Mouse (Mus musculus) limb, embryonic 15.5 days (tissue): ENCODE results near the gene Olfr371. TPM values are rescaled to one million over a fixed set of nuclear protein-coding genes. Genes with fewer than 3 reads are reported as not detected.
A peak's percentile ranks its signal among the peaks of the same experiment; 100 is the strongest.

Experiments
- ATAC-seq: fragments of 200-750 bp; cut with Nextera tagmentation; 2 replicates; pipeline ENCODE4 v1.8.0; 2017; ENCODE audit warnings: low read depth, moderate TSS enrichment; ENCODE audit not compliant: insufficient number of reproducible peaks, low FRiP score, low TSS enrichment
- H3K27ac ChIP-seq: fragments of 300-500 bp; sonication (generic); 2 replicates; pipeline ENCODE4 v1.5.1; 2015; ENCODE audit warnings: moderate library complexity, mild to moderate bottlenecking, inconsistent platforms
- H3K27me3 ChIP-seq: fragments of 300-500 bp; sonication (generic); 2 replicates; pipeline ENCODE4 v1.6.1; 2015; ENCODE audit warnings: inconsistent platforms
- H3K36me3 ChIP-seq: fragments of 300-500 bp; sonication (generic); 2 replicates; pipeline ENCODE4 v1.6.1; 2015; ENCODE audit warnings: inconsistent platforms
- H3K4me1 ChIP-seq: fragments of 300-500 bp; sonication (generic); 2 replicates; pipeline ENCODE4 v1.6.1; 2015; ENCODE audit warnings: inconsistent platforms
- H3K4me2 ChIP-seq: fragments of 300-500 bp; sonication (generic); 2 replicates; pipeline ENCODE4 v1.6.1; 2015; ENCODE audit warnings: mild to moderate bottlenecking, inconsistent platforms
- H3K4me3 ChIP-seq: fragments of 300-500 bp; sonication (generic); 2 replicates; pipeline ENCODE4 v1.5.1; 2015; ENCODE audit warnings: mild to moderate bottlenecking, inconsistent platforms
- H3K9ac ChIP-seq: fragments of 300-500 bp; sonication (generic); 2 replicates; pipeline ENCODE4 v1.6.1; 2015; ENCODE audit warnings: inconsistent platforms
- H3K9me3 ChIP-seq: fragments of 300-500 bp; sonication (generic); 2 replicates; pipeline ENCODE4 v1.6.1; 2016; ENCODE audit warnings: inconsistent platforms
- WGBS: fragments of 180-500 bp; shearing (Covaris S2); methylation state at CpG from one replicate; pipeline ENCODE4 v1.1.7; 2015; 5-methylcytosine and 5-hydroxymethylcytosine counted together
- polyA plus RNA-seq: library from polyadenylated mRNA; unstranded; fragments of >200 nt; fragmentation: Nextera tagmentation; extraction: Ambion mirVana; gene quantifications from 2 replicates; pipeline ENCODE4 v1.2.1, GENCODE M21; 2015

Gene Olfr371
- not detected in 2 replicates for polyA plus RNA-seq

DNA sequence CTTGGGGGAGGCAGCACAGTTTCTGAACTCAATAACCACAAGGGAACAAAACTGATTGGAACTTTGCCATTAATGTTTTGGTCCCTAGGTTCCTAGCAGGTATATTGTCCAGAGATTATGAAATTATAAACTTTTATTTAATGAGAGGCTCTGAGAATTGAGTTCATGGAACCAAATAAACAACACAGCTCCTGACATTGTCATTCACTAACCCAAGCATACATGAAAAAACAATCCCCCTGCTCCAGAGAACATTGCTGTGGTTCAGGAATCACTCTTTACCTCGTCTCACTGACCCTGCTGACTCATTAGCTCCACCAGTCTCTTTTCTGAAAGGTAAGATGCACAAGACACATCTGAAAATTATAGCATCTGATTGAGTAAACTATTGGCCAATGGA lies at the start of gene Olfr371:
TSS of gene Olfr371 (plus strand) at position 301 of the 400 bp plus-strand sequence.
- H3K36me3 ChIP-seq = no peaks in the 10 kb centered on the region
- 29% methylated on average over 1 of the region's 1 CpGs for WGBS

GRCm38 (mm10) chr8:85192346-85192745 lies 33.4 kb upstream of the Olfr371 start:
- H3K4me3 ChIP-seq = no peak overlapping the region
- no peak overlapping the region for H3K9ac ChIP-seq
- H3K9me3 ChIP-seq = no peaks in the 10 kb centered on the region
- no peak overlapping the region for H3K4me2 ChIP-seq
- no peak for ATAC-seq
- H3K27ac ChIP-seq = no peak overlapping the region
- 76% methylated on average over 1 of the region's 1 CpGs for WGBS
- H3K36me3 ChIP-seq = no peaks in the 10 kb centered on the region
- no peaks in the 10 kb centered on the region for H3K4me1 ChIP-seq
- H3K27me3 ChIP-seq = no peaks in the 10 kb centered on the region

More for the DNA sequence above, at the start of gene Olfr371:
- Histone ChIP-seq H3K9me3 (no peaks in the 10 kb centered on the region), H3K4me1 (no peaks in the 10 kb centered on the region), H3K4me3 (no peak within 1 kb of the TSS), H3K9ac (no peak within 1 kb of the TSS), H3K27ac (no peak within 1 kb of the TSS), H3K27me3 (no peaks in the 10 kb centered on the region), H3K4me2 (no peak within 1 kb of the TSS)
- ATAC-seq = no peak

GRCm38 (mm10) chr8:85220220-85220619 lies 5.6 kb upstream of the Olfr371 start:
- H3K36me3 ChIP-seq = no peaks in the 10 kb centered on the region
- no peak overlapping the region for H3K9ac ChIP-seq
- no peak overlapping the region for H3K27ac ChIP-seq
- no peak overlapping the region for H3K4me2 ChIP-seq
- no peak overlapping the region for H3K4me3 ChIP-seq
- WGBS = 77% methylated on average over 4 of the region's 4 CpGs
- H3K27me3 ChIP-seq = no peaks in the 10 kb centered on the region
- no peaks in the 10 kb centered on the region for H3K9me3 ChIP-seq
- ATAC-seq = no peak
- no peaks in the 10 kb centered on the region for H3K4me1 ChIP-seq

GRCm38 (mm10) chr8:85220992-85221391 lies 4.8 kb upstream of the Olfr371 start:
- H3K4me1 ChIP-seq = no peaks in the 10 kb centered on the region
- H3K9me3 ChIP-seq = no peaks in the 10 kb centered on the region
- H3K4me3 ChIP-seq = no peak overlapping the region
- 52% methylated on average over 6 of the region's 6 CpGs for WGBS
- H3K36me3 ChIP-seq = no peaks in the 10 kb centered on the region
- no peak overlapping the region for H3K4me2 ChIP-seq
- no peak overlapping the region for H3K9ac ChIP-seq
- H3K27me3 ChIP-seq = no peaks in the 10 kb centered on the region
- ATAC-seq = peak; percentile 10; the same call in 1 of the 2 replicates
- no peak overlapping the region for H3K27ac ChIP-seq

DNA sequence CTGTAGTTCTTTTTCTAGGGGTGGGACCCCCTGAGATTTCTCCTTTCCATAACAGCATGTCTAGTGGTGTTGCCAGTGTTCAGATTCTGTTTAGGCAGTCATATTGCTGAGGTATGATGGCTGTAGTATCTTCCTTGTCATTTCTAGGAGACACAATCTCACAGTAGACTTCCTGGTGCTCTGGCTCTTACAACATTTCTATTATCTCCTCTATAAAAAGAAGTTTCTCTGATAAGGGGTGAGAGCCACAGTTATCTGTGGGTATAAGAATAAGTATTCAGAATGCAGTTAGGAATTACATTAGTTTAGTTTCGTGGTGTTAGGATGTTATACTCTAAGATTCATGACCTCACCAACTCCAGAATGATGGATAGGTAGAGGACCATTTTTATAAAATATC lies 1.5 kb downstream of the Olfr371 start:
- Histone ChIP-seq H3K27me3 (no peaks in the 10 kb centered on the region), H3K4me3 (no peak overlapping the region), H3K4me2 (no peak overlapping the region), H3K9me3 (no peaks in the 10 kb centered on the region), H3K27ac (no peak overlapping the region), H3K9ac (no peak overlapping the region), H3K4me1 (no peaks in the 10 kb centered on the region), H3K36me3 (no peaks in the 10 kb centered on the region)
- no peak for ATAC-seq
- 72% methylated on average over 1 of the region's 1 CpGs for WGBS

Other genes with a start within 250 kb of the Olfr371 start
- gene Junb, start 247.3 kb upstream of the Olfr371 start, polyA plus RNA-seq = 30.4 and 42.5 TPM in 2 replicates
- 26.9 and 28.8 TPM in 2 replicates for gene Hook2, start 235.4 kb upstream of the Olfr371 start, polyA plus RNA-seq
- 0.12 TPM in 2 replicates for gene Best2, start 211.5 kb upstream of the Olfr371 start, polyA plus RNA-seq
- gene Asna1, start 200.7 kb upstream of the Olfr371 start, polyA plus RNA-seq = 113 and 117 TPM in 2 replicates
- gene Trir, start 199.2 kb upstream of the Olfr371 start, polyA plus RNA-seq = 86.7 and 102 TPM in 2 replicates
- 32.7 and 33.7 TPM in 2 replicates for gene Tnpo2, start 189.1 kb upstream of the Olfr371 start, polyA plus RNA-seq
- 30.1 and 32.3 TPM in 2 replicates for gene Fbxw9, start 165.9 kb upstream of the Olfr371 start, polyA plus RNA-seq
- gene Gm5741, start 158.0 kb upstream of the Olfr371 start, polyA plus RNA-seq = not detected in 2 replicates
- gene Dhps, start 154.2 kb upstream of the Olfr371 start, polyA plus RNA-seq = 41.5 and 48.9 TPM in 2 replicates
- gene Wdr83os, start 145.2 kb upstream of the Olfr371 start, polyA plus RNA-seq = 106 and 111 TPM in 2 replicates
- 40.5 and 42.4 TPM in 2 replicates for gene Wdr83, start 144.7 kb upstream of the Olfr371 start, polyA plus RNA-seq
- gene Man2b1, start 142.7 kb upstream of the Olfr371 start, polyA plus RNA-seq = 39.8 and 42.1 TPM in 2 replicates
- gene Zfp791, start 102.9 kb upstream of the Olfr371 start, polyA plus RNA-seq = 2.2 and 2.5 TPM in 2 replicates
- gene Cks1brt, start 74.1 kb upstream of the Olfr371 start, polyA plus RNA-seq = not detected in 2 replicates
- 82.2 and 83.7 TPM in 2 replicates for gene Orc6, start 73.6 kb downstream of the Olfr371 start, polyA plus RNA-seq
- gene Vps35, start 73.8 kb downstream of the Olfr371 start, polyA plus RNA-seq = 135 and 136 TPM in 2 replicates
- gene Mylk3, start 160.4 kb downstream of the Olfr371 start, polyA plus RNA-seq = 1.6 and 2.1 TPM in 2 replicates
- gene 4921524J17Rik, start 206.8 kb downstream of the Olfr371 start, polyA plus RNA-seq = 51.3 and 57.2 TPM in 2 replicates